Mouse (Mus musculus): Measurements from ENCODE around the gene Jmjd1c. TPM values are rescaled to one million over a fixed set of nuclear protein-coding genes. Genes with fewer than 3 reads are reported as not detected.

Gene Jmjd1c
- total and polyA plus RNA-seq, 3 experiments, result 8.5 to 36.8 (median 34.5) TPM

- Histone ChIP-seq H3K4me1 (ENCODE audit: control insufficient read depth, insufficient read depth, low read length) (peaks cover 14% of the 10 kb centered on the region), H3K79me2 (replicated peaks; ENCODE audit: control insufficient read depth, insufficient read depth, low read length) (peaks cover 3% of the 10 kb centered on the region; the same call in 1 of the 2 replicates), H3K27me3 (ENCODE audit: control insufficient read depth, insufficient read depth, low read length) (no peaks in the 10 kb centered on the region), H3K36me3 (ENCODE audit: control insufficient read depth, insufficient read depth, low read length) (0 out of 2 replicates have a peak, but pooled peaks cover 3% of the 10 kb centered on the region), H3K4me3 (no peak overlapping the region), H3K27ac (no peak overlapping the region), H3K9ac (ENCODE audit: low read depth, low read length) (no peak overlapping the region)
- TF ChIP-seq CTCF (IDR thresholded peaks at IDR 0.05) (no peak), POLR2A (IDR thresholded peaks at IDR 0.05; ENCODE audit: insufficient read depth, low read depth, low read length) (no peak), EP300 (IDR thresholded peaks at IDR 0.05; ENCODE audit: insufficient read depth, low read depth, low read length) (no peak)
- intact Hi-C loops (cut with DNase I), result no loop called here
- WGBS, result 96% methylated on average over 8 of the region's 8 CpGs
- DNase-seq, result no peak
Observed at GRCm38 (mm10) chr10:67073577-67073976, 22.3 kb upstream of the Jmjd1c start.

GRCm38 (mm10) chr10:67075931-67076878 is 19.7 kb upstream of the Jmjd1c start:
- peaks cover 12% of the 10 kb centered on the region for H3K4me1 ChIP-seq (ENCODE audit: control insufficient read depth, insufficient read depth, low read length)
- no peaks in the 10 kb centered on the region for H3K27me3 ChIP-seq (ENCODE audit: control insufficient read depth, insufficient read depth, low read length)
- H3K4me3 ChIP-seq, result no peak overlapping the region
- DNase-seq, result peak in 1 of 2 experiments; percentile 53
- 0 out of 2 replicates have a peak overlapping the region, but pooled peaks have one; percentile 20 for H3K27ac ChIP-seq
- TF ChIP-seq CTCF (IDR thresholded peaks at IDR 0.05), result no peak
- intact Hi-C loops (cut with DNase I), result no loop called here
- H3K36me3 ChIP-seq (ENCODE audit: control insufficient read depth, insufficient read depth, low read length), result 0 out of 2 replicates have a peak, but pooled peaks cover 2% of the 10 kb centered on the region
- H3K9ac ChIP-seq (ENCODE audit: low read depth, low read length), result no peak overlapping the region
- 0 out of 2 replicates have a peak, but pooled peaks cover 2% of the 10 kb centered on the region for H3K79me2 ChIP-seq (replicated peaks; ENCODE audit: control insufficient read depth, insufficient read depth, low read length)
- 72% methylated on average over 21 of the region's 21 CpGs for WGBS

- no peak for DNase-seq
- no peak overlapping the region for H3K9ac ChIP-seq (ENCODE audit: low read depth, low read length)
- intact Hi-C loops (cut with DNase I), result no loop called here
Observed at GRCm38 (mm10) chr10:67079030-67079429, 16.9 kb upstream of the Jmjd1c start.

GRCm38 (mm10) chr10:67081206-67082007 is 14.5 kb upstream of the Jmjd1c start:
- peaks cover 2% of the 10 kb centered on the region; the same call in 1 of the 2 replicates for H3K36me3 ChIP-seq (ENCODE audit: control insufficient read depth, insufficient read depth, low read length)
- peak overlapping the region; percentile 38; the same call in 1 of the 2 replicates for H3K27ac ChIP-seq
- no peak for DNase-seq
- TF ChIP-seq EP300 (IDR thresholded peaks at IDR 0.05; ENCODE audit: insufficient read depth, low read depth, low read length) (no peak), CTCF (IDR thresholded peaks at IDR 0.05) (no peak), POLR2A (IDR thresholded peaks at IDR 0.05; ENCODE audit: insufficient read depth, low read depth, low read length) (no peak)
- WGBS, result 66% methylated on average over 18 of the region's 18 CpGs
- H3K4me3 ChIP-seq, result no peak overlapping the region
- peaks cover 4% of the 10 kb centered on the region for H3K79me2 ChIP-seq (replicated peaks; ENCODE audit: control insufficient read depth, insufficient read depth, low read length)
- H3K27me3 ChIP-seq (ENCODE audit: control insufficient read depth, insufficient read depth, low read length), result no peaks in the 10 kb centered on the region
- H3K4me1 ChIP-seq (ENCODE audit: control insufficient read depth, insufficient read depth, low read length), result peaks cover 9% of the 10 kb centered on the region
- intact Hi-C loops (cut with DNase I), result no loop called here
- no peak overlapping the region for H3K9ac ChIP-seq (ENCODE audit: low read depth, low read length)

More at GRCm38 (mm10) chr10:67079030-67079429, 16.9 kb upstream of the Jmjd1c start:
- Histone ChIP-seq H3K4me1 (ENCODE audit: control insufficient read depth, insufficient read depth, low read length) (peaks cover 12% of the 10 kb centered on the region), H3K79me2 (replicated peaks; ENCODE audit: control insufficient read depth, insufficient read depth, low read length) (0 out of 2 replicates have a peak, but pooled peaks cover 2% of the 10 kb centered on the region), H3K36me3 (ENCODE audit: control insufficient read depth, insufficient read depth, low read length) (peaks cover 4% of the 10 kb centered on the region; the same call in 1 of the 2 replicates), H3K27me3 (ENCODE audit: control insufficient read depth, insufficient read depth, low read length) (no peaks in the 10 kb centered on the region), H3K4me3 (no peak overlapping the region), H3K27ac (peak overlapping the region; percentile 58)
- WGBS, result 57% methylated on average over 4 of the region's 4 CpGs
- TF ChIP-seq EP300 (IDR thresholded peaks at IDR 0.05; ENCODE audit: insufficient read depth, low read depth, low read length) (no peak), POLR2A (IDR thresholded peaks at IDR 0.05; ENCODE audit: insufficient read depth, low read depth, low read length) (no peak), CTCF (IDR thresholded peaks at IDR 0.05) (no peak)

GRCm38 (mm10) chr10:67082531-67082930 is 13.4 kb upstream of the Jmjd1c start:
- TF ChIP-seq POLR2A (IDR thresholded peaks at IDR 0.05; ENCODE audit: insufficient read depth, low read depth, low read length) (no peak), CTCF (IDR thresholded peaks at IDR 0.05) (no peak), EP300 (IDR thresholded peaks at IDR 0.05; ENCODE audit: insufficient read depth, low read depth, low read length) (no peak)
- H3K4me1 ChIP-seq (ENCODE audit: control insufficient read depth, insufficient read depth, low read length), result peaks cover 9% of the 10 kb centered on the region
- H3K9ac ChIP-seq (ENCODE audit: low read depth, low read length), result no peak overlapping the region
- peaks cover 7% of the 10 kb centered on the region for H3K79me2 ChIP-seq (replicated peaks; ENCODE audit: control insufficient read depth, insufficient read depth, low read length)
- no peak overlapping the region for H3K27ac ChIP-seq
- no peaks in the 10 kb centered on the region for H3K27me3 ChIP-seq (ENCODE audit: control insufficient read depth, insufficient read depth, low read length)
- no peak for DNase-seq
- 89% methylated on average over 4 of the region's 4 CpGs for WGBS
- H3K36me3 ChIP-seq (ENCODE audit: control insufficient read depth, insufficient read depth, low read length), result peaks cover 2% of the 10 kb centered on the region; the same call in 1 of the 2 replicates
- H3K4me3 ChIP-seq, result no peak overlapping the region
- intact Hi-C loops (cut with DNase I), result no loop called here

All from heart, adult 2 months (tissue).